Mouse (Mus musculus): Measurements from ENCODE around the gene Swap70. TPM values are rescaled to one million over a fixed set of nuclear protein-coding genes. Genes with fewer than 3 reads are reported as not detected.

Gene Swap70
- total and polyA plus RNA-seq, 3 experiments: 296 to 398 (median 370) TPM

DNA sequence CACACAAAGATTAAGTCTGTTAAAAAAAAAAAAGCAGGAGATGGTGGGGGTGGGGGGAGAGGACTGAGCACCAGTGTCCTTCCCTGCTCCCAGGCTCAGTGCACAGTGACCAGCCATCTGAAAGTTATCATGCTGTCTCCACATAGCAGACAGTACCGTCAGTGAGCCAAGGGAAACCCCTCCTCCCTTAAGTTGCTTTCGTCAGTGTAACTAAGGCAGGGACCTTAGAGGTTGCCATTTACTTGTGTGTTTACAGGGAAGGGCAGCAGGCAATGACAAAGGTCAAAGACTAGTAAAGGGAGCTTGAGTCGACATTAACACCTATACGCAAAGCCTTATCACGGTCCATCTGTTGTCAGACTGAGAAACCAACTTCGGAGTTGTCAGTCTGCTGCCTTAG is 81.4 kb downstream of the Swap70 start:
- H3K9me3 ChIP-seq (replicated peaks; ENCODE audit: low read length): no peaks in the 10 kb centered on the region
- DNase-seq (ENCODE audit: extremely low read depth): no peak
- in situ Hi-C loops (cut with MboI; ENCODE audit: low pct_ligation_motif_present, low pct_unique_long_range_greater_than_20kb, low sequenced_read_pairs) (no loop called here), dilution Hi-C loops (cut with MboI; ENCODE audit: extremely low pct_ligation_motif_present, extremely low pct_unique_long_range_greater_than_20kb, low sequenced_read_pairs) (no loop called here)
- peaks cover 0 to 19% of the 10 kb centered on the region in 2 experiments; a peak in 2 of 4 replicates for H3K4me1 ChIP-seq (ENCODE audit: control insufficient read depth in 1 of 2, insufficient read depth in 2 of 2)
- H3K27me3 ChIP-seq (replicated peaks): no peaks in the 10 kb centered on the region
- no peak overlapping the region for H3K9ac ChIP-seq (ENCODE audit: insufficient read depth, low read depth)
- H3K36me3 ChIP-seq (replicated peaks in 1 of 2; ENCODE audit: control insufficient read depth in 1 of 2, insufficient read depth in 1 of 2, low read length in 1 of 2): peaks cover 0 to 21% of the 10 kb centered on the region in 2 experiments
- H3K4me3 ChIP-seq (replicated peaks in 1 of 3; ENCODE audit: low read depth in 2 of 3, low read length in 2 of 3, poor library complexity in 1 of 3): no peak overlapping the region
- no peaks in the 10 kb centered on the region for H3K79me2 ChIP-seq (replicated peaks; ENCODE audit: control insufficient read depth, extremely low read depth, insufficient read depth, poor library complexity, severe bottlenecking)
- TF ChIP-seq SMC3 (IDR thresholded peaks at IDR 0.05; ENCODE audit: low read depth, low read length) (no peak), TCF12 (IDR thresholded peaks at IDR 0.05; ENCODE audit: low read depth, low read length) (no peak), MAZ (IDR thresholded peaks at IDR 0.05; ENCODE audit: low read depth, low read length) (no peak), HCFC1 (IDR thresholded peaks at IDR 0.05; ENCODE audit: low read depth, low read length) (no peak)
- no peak overlapping the region for H3K4me2 ChIP-seq (ENCODE audit: insufficient read depth, low read depth, poor library complexity, severe bottlenecking)
- H3K27ac ChIP-seq (ENCODE audit: insufficient read depth, low read depth): no peak overlapping the region

- in situ Hi-C loops (cut with MboI; ENCODE audit: low pct_ligation_motif_present, low pct_unique_long_range_greater_than_20kb, low sequenced_read_pairs): no loop called here
- no peak overlapping the region for H3K4me3 ChIP-seq (replicated peaks in 1 of 3; ENCODE audit: low read depth in 2 of 3, low read length in 2 of 3, poor library complexity in 1 of 3)
Measured at GRCm38 (mm10) chr7:110305486-110305885, 84.0 kb downstream of the Swap70 start.

DNA sequence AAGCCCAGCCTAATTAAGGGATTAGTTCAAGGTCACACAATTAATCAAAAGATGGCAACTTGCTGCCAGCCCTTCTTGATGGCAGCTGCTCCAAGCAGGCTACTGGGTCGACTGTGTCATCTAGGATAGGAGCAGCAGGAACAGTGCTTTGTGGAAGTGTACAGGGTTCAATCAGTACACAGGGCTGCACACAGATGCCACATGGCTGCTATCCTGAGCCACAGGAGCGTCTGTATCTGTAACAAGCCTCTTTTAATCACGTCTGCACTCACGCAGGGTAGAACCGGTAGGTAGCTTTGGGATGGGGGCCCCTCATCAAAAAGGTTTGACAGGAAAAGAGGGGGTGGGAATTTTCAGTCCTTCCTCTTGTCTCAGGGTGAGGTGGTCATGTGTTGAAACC is 84.8 kb downstream of the Swap70 start:
- Histone ChIP-seq H3K4me1 (ENCODE audit: control insufficient read depth in 1 of 2, insufficient read depth in 2 of 2) (peaks cover 0 to 15% of the 10 kb centered on the region in 2 experiments; a peak in 2 of 4 replicates), H3K79me2 (replicated peaks; ENCODE audit: control insufficient read depth, extremely low read depth, insufficient read depth, poor library complexity, severe bottlenecking) (no peaks in the 10 kb centered on the region), H3K4me3 (replicated peaks in 1 of 3; ENCODE audit: low read depth in 2 of 3, low read length in 2 of 3, poor library complexity in 1 of 3) (no peak overlapping the region), H3K9me3 (replicated peaks; ENCODE audit: low read length) (no peaks in the 10 kb centered on the region), H3K27ac (ENCODE audit: insufficient read depth, low read depth) (no peak overlapping the region), H3K9ac (ENCODE audit: insufficient read depth, low read depth) (no peak overlapping the region), H3K36me3 (replicated peaks in 1 of 2; ENCODE audit: control insufficient read depth in 1 of 2, insufficient read depth in 1 of 2, low read length in 1 of 2) (peaks cover 17 to 48% of the 10 kb centered on the region in 2 experiments), H3K4me2 (ENCODE audit: insufficient read depth, low read depth, poor library complexity, severe bottlenecking) (no peak overlapping the region), H3K27me3 (replicated peaks) (no peaks in the 10 kb centered on the region)
- no peak for DNase-seq (ENCODE audit: extremely low read depth)
- TF ChIP-seq JUND (conservative IDR thresholded peaks at IDR 0.05; ENCODE audit: low read depth, low read length): no peak
- TF ChIP-seq BHLHE40 (IDR thresholded peaks at IDR 0.05; ENCODE audit: low read depth, low read length): no peak
- no peak for TF ChIP-seq IRF4 (IDR thresholded peaks at IDR 0.05; ENCODE audit: low read depth, low read length)
- TF ChIP-seq NRF1 (IDR thresholded peaks at IDR 0.05; ENCODE audit: low read depth, low read length): no peak
- dilution Hi-C loops (cut with MboI; ENCODE audit: extremely low pct_ligation_motif_present, extremely low pct_unique_long_range_greater_than_20kb, low sequenced_read_pairs) (no loop called here), in situ Hi-C loops (cut with MboI; ENCODE audit: low pct_ligation_motif_present, low pct_unique_long_range_greater_than_20kb, low sequenced_read_pairs) (no loop called here)

More at GRCm38 (mm10) chr7:110305486-110305885, 84.0 kb downstream of the Swap70 start:
- Histone ChIP-seq H3K79me2 (replicated peaks; ENCODE audit: control insufficient read depth, extremely low read depth, insufficient read depth, poor library complexity, severe bottlenecking) (no peaks in the 10 kb centered on the region), H3K27ac (ENCODE audit: insufficient read depth, low read depth) (no peak overlapping the region), H3K4me2 (ENCODE audit: insufficient read depth, low read depth, poor library complexity, severe bottlenecking) (no peak overlapping the region), H3K4me1 (ENCODE audit: control insufficient read depth in 1 of 2, insufficient read depth in 2 of 2) (peaks cover 0 to 22% of the 10 kb centered on the region in 2 experiments; a peak in 2 of 4 replicates), H3K36me3 (replicated peaks in 1 of 2; ENCODE audit: control insufficient read depth in 1 of 2, insufficient read depth in 1 of 2, low read length in 1 of 2) (peaks cover 15 to 42% of the 10 kb centered on the region in 2 experiments), H3K9ac (ENCODE audit: insufficient read depth, low read depth) (no peak overlapping the region), H3K27me3 (replicated peaks) (no peaks in the 10 kb centered on the region), H3K9me3 (replicated peaks; ENCODE audit: low read length) (no peaks in the 10 kb centered on the region)
- DNase-seq (ENCODE audit: extremely low read depth): no peak
- dilution Hi-C loops (cut with MboI; ENCODE audit: extremely low pct_ligation_motif_present, extremely low pct_unique_long_range_greater_than_20kb, low sequenced_read_pairs): no loop called here
- TF ChIP-seq HCFC1 (IDR thresholded peaks at IDR 0.05; ENCODE audit: low read depth, low read length): no peak
- no peak for TF ChIP-seq JUND (conservative IDR thresholded peaks at IDR 0.05; ENCODE audit: low read depth, low read length)
- no peak for TF ChIP-seq BHLHE40 (IDR thresholded peaks at IDR 0.05; ENCODE audit: low read depth, low read length)
- TF ChIP-seq KAT2A (IDR thresholded peaks at IDR 0.05; ENCODE audit: insufficient replicate concordance, low read length): no peak
- TF ChIP-seq SMC3 (IDR thresholded peaks at IDR 0.05; ENCODE audit: low read depth, low read length): no peak
- no peak for TF ChIP-seq ZC3H11A (IDR thresholded peaks at IDR 0.05; ENCODE audit: low read depth, low read length)
- TF ChIP-seq MAFK (IDR thresholded peaks at IDR 0.05; ENCODE audit: insufficient replicate concordance, low read length): no peak
- no peak for TF ChIP-seq MAZ (IDR thresholded peaks at IDR 0.05; ENCODE audit: low read depth, low read length)
- no peak for TF ChIP-seq TBP (conservative IDR thresholded peaks at IDR 0.05; ENCODE audit: low read depth, low read length)
- TF ChIP-seq JUN (IDR thresholded peaks at IDR 0.05; ENCODE audit: insufficient read depth, low read depth, low read length): no peak
- TF ChIP-seq USF1 (IDR thresholded peaks at IDR 0.05; ENCODE audit: low read depth, low read length): no peak
- no peak for TF ChIP-seq MYC (IDR thresholded peaks at IDR 0.05; ENCODE audit: low read depth, low read length)
- TF ChIP-seq NRF1 (IDR thresholded peaks at IDR 0.05; ENCODE audit: low read depth, low read length): no peak
- TF ChIP-seq MXI1 (IDR thresholded peaks at IDR 0.05; ENCODE audit: low read depth, low read length): no peak
- no peak for TF ChIP-seq IRF4 (IDR thresholded peaks at IDR 0.05; ENCODE audit: low read depth, low read length)
- no peak for TF ChIP-seq ZNF384 (IDR thresholded peaks at IDR 0.05; ENCODE audit: low read depth, low read length)
- TF ChIP-seq ELF1 (IDR thresholded peaks at IDR 0.05; ENCODE audit: low read depth, low read length): no peak

Measured in CH12.LX (cell line).